Comparison of ENCODE assay signal across 13 mouse cellular contexts in the genomic region with DNA sequence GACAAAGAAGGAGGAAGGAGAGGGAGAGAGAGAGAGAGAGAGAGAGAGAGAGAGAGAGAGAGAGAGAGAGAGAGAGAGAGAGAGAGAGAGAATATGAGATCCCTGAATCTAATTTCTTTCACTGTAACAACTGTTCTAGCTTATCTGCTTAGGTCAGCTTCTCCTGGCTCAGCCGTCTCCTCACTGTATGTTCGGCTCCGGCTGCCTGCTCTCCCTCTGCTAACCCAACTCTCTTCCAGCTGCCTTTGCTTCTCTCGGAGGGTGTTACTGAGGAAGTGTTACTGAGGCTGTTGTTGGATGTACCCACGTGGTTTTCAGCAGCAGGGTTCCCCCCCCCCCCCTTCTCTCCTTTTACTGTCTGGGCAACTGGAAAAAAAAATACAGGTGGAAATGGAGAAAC. TPM values are rescaled to one million over a fixed set of nuclear protein-coding genes. Genes with fewer than 3 reads are reported as not detected.
A peak's percentile ranks its signal among the peaks of the same experiment; 100 is the strongest.
DNase-seq lines count a peak whose midpoint lies in the region; ATAC-seq and TF ChIP-seq lines count a peak whose summit lies in the region.
"Had no signal": no experiment of that assay in that cellular context is flagged by ENCODE, and none has a peak within 500 bp of the region (broad histone marks: within the 10 kb centered on the region; RNA-seq: fewer than 3 reads in every experiment).

No protein-coding gene starts in this region.

- H3K9me3 ChIP-seq in intestine, embryonic 15.5 days, result no peaks in the 10 kb centered on the region
- no peaks in the 10 kb centered on the region for H3K9me3 ChIP-seq in intestine, postnatal 0 days (ENCODE audit: control insufficient read depth)
- no peaks in the 10 kb centered on the region for H3K9me3 ChIP-seq in embryonic facial prominence, embryonic 14.5 days (ENCODE audit: control insufficient read depth, low read length)
- no peaks in the 10 kb centered on the region for H3K9me3 ChIP-seq in liver, embryonic 13.5 days (replicated peaks)
- H3K9me3 ChIP-seq in midbrain, embryonic 16.5 days (replicated peaks; ENCODE audit: control insufficient read depth, low read length, poor library complexity, severe bottlenecking), result no peaks in the 10 kb centered on the region
- H3K9me3 ChIP-seq: midbrain, embryonic 10.5 days had no signal

- H3K36me3 ChIP-seq in intestine, embryonic 15.5 days, result no peaks in the 10 kb centered on the region
- H3K36me3 ChIP-seq in intestine, postnatal 0 days (ENCODE audit: control insufficient read depth, insufficient read depth), result no peaks in the 10 kb centered on the region
- H3K36me3 ChIP-seq in embryonic facial prominence, embryonic 14.5 days (ENCODE audit: control insufficient read depth, insufficient read depth, low read length), result no peaks in the 10 kb centered on the region
- no peaks in the 10 kb centered on the region for H3K36me3 ChIP-seq in liver, embryonic 13.5 days
- H3K36me3 ChIP-seq in midbrain, embryonic 16.5 days (ENCODE audit: control insufficient read depth, insufficient read depth, low read length), result no peaks in the 10 kb centered on the region
- H3K36me3 ChIP-seq: midbrain, embryonic 10.5 days had no signal

- WGBS in intestine, embryonic 15.5 days, result 17% methylated on average over 5 of the region's 5 CpGs
- WGBS in intestine, postnatal 0 days, result 25% methylated on average over 5 of the region's 5 CpGs
- WGBS in embryonic facial prominence, embryonic 14.5 days, result 8% methylated on average over 5 of the region's 5 CpGs
- WGBS in liver, embryonic 13.5 days (ENCODE audit: insufficient replicate concordance), result under 1% methylated on average over 5 of the region's 5 CpGs
- WGBS in midbrain, embryonic 16.5 days, result 8% methylated on average over 5 of the region's 5 CpGs

- no peak for TF ChIP-seq CTCF in intestine, postnatal 0 days (IDR thresholded peaks at IDR 0.05; ENCODE audit: low read depth)
- TF ChIP-seq CTCF in brain, embryonic 14.5 days (IDR thresholded peaks at IDR 0.05; ENCODE audit: borderline replicate concordance, extremely low read depth, insufficient read depth, insufficient read length), result no peak

- peak; percentile 23 for DNase-seq in brain, embryonic 14.5 days (ENCODE audit: low read depth)
- peak; percentile 67 for DNase-seq in embryonic facial prominence, embryonic 14.5 days (ENCODE audit: low spot score)
- DNase-seq in liver, embryonic 13.5 days, result no peak
- DNase-seq in natural killer cell, adult 2 months (ENCODE audit: low spot score in 2 of 2), result no peak
- DNase-seq: cerebellum, adult 2 months; heart, postnatal 10 days; kidney, adult 18-20 months; spleen, adult 18-20 months; thymus, postnatal 36 days had no signal

- H3K4me2 ChIP-seq in intestine, embryonic 15.5 days (replicated peaks), result 0 out of 2 replicates have a peak overlapping the region, but pooled peaks have one; percentile 24
- H3K4me2 ChIP-seq in intestine, postnatal 0 days (replicated peaks; ENCODE audit: low read depth), result no peak overlapping the region
- peak overlapping the region; percentile 19 for H3K4me2 ChIP-seq in embryonic facial prominence, embryonic 14.5 days (ENCODE audit: low read depth, low read length)
- H3K4me2 ChIP-seq in liver, embryonic 13.5 days, result peak overlapping the region; percentile 38
- no peak overlapping the region for H3K4me2 ChIP-seq in midbrain, embryonic 16.5 days (ENCODE audit: low read length)

- no peaks in the 10 kb centered on the region for H3K27me3 ChIP-seq in intestine, embryonic 15.5 days (replicated peaks)
- H3K27me3 ChIP-seq in intestine, postnatal 0 days (replicated peaks; ENCODE audit: control insufficient read depth, insufficient read depth, low read length), result no peaks in the 10 kb centered on the region
- H3K27me3 ChIP-seq in embryonic facial prominence, embryonic 14.5 days (replicated peaks; ENCODE audit: control insufficient read depth, insufficient read depth, low read length), result no peaks in the 10 kb centered on the region; the same call in 1 of the 2 replicates
- peaks cover 3% of the 10 kb centered on the region; the same call in 1 of the 2 replicates for H3K27me3 ChIP-seq in liver, embryonic 13.5 days
- no peaks in the 10 kb centered on the region for H3K27me3 ChIP-seq in midbrain, embryonic 16.5 days (ENCODE audit: control insufficient read depth, insufficient read depth, low read depth, low read length)

- no peak overlapping the region for H3K4me3 ChIP-seq in intestine, embryonic 15.5 days (replicated peaks)
- no peak overlapping the region for H3K4me3 ChIP-seq in intestine, postnatal 0 days (ENCODE audit: low read depth, low read length)
- H3K4me3 ChIP-seq in embryonic facial prominence, embryonic 14.5 days (ENCODE audit: low read depth, low read length), result 0 out of 2 replicates have a peak overlapping the region, but pooled peaks have one; percentile 2
- no peak overlapping the region for H3K4me3 ChIP-seq in liver, embryonic 13.5 days (replicated peaks)
- no peak overlapping the region for H3K4me3 ChIP-seq in midbrain, embryonic 16.5 days (ENCODE audit: low read depth, low read length)
- H3K4me3 ChIP-seq: midbrain, embryonic 10.5 days had no signal

- peaks cover 13% of the 10 kb centered on the region for H3K4me1 ChIP-seq in intestine, embryonic 15.5 days (replicated peaks)
- no peaks in the 10 kb centered on the region; the same call in 1 of the 2 replicates for H3K4me1 ChIP-seq in intestine, postnatal 0 days (replicated peaks; ENCODE audit: control insufficient read depth, insufficient read depth, low read length)
- peaks cover 8% of the 10 kb centered on the region; the same call in 1 of the 2 replicates for H3K4me1 ChIP-seq in embryonic facial prominence, embryonic 14.5 days (ENCODE audit: control insufficient read depth, insufficient read depth, low read length)
- peaks cover 67% of the 10 kb centered on the region for H3K4me1 ChIP-seq in liver, embryonic 13.5 days (replicated peaks)
- H3K4me1 ChIP-seq in midbrain, embryonic 16.5 days (ENCODE audit: control insufficient read depth, insufficient read depth, low read length), result peaks cover 4% of the 10 kb centered on the region

- no peak for ATAC-seq in intestine, embryonic 15.5 days
- no peak for ATAC-seq in intestine, postnatal 0 days
- ATAC-seq in embryonic facial prominence, embryonic 14.5 days (ENCODE audit: low read depth), result peak; percentile 35; the same call in 1 of the 2 replicates
- peak; percentile 73 for ATAC-seq in liver, embryonic 13.5 days (ENCODE audit: low read depth)
- ATAC-seq in midbrain, embryonic 16.5 days, result no peak

- no peak for TF ChIP-seq POLR2A in brain, embryonic 14.5 days (IDR thresholded peaks at IDR 0.05; ENCODE audit: borderline replicate concordance, extremely low read depth, insufficient read depth, insufficient read length, poor library complexity, severe bottlenecking)

- H3K9ac ChIP-seq in intestine, embryonic 15.5 days, result no peak overlapping the region
- no peak overlapping the region for H3K9ac ChIP-seq in intestine, postnatal 0 days (ENCODE audit: low read depth, low read length)
- H3K9ac ChIP-seq in embryonic facial prominence, embryonic 14.5 days (ENCODE audit: low read depth, low read length), result no peak overlapping the region
- H3K9ac ChIP-seq in liver, embryonic 13.5 days, result peak overlapping the region; percentile 33; the same call in 1 of the 2 replicates
- H3K9ac ChIP-seq in midbrain, embryonic 16.5 days (ENCODE audit: low read depth, low read length), result no peak overlapping the region

- H3K27ac ChIP-seq in intestine, embryonic 15.5 days, result no peak overlapping the region
- H3K27ac ChIP-seq in intestine, postnatal 0 days (ENCODE audit: low read depth, low read length), result no peak overlapping the region
- H3K27ac ChIP-seq in embryonic facial prominence, embryonic 14.5 days (replicated peaks; ENCODE audit: low read depth, low read length), result peak overlapping the region; percentile 76
- peak overlapping the region; percentile 64 for H3K27ac ChIP-seq in liver, embryonic 13.5 days
- H3K27ac ChIP-seq in midbrain, embryonic 16.5 days (ENCODE audit: low read length), result no peak overlapping the region
- H3K27ac ChIP-seq: midbrain, embryonic 10.5 days had no signal

RNA-seq across cellular contexts. Expression of a gene that starts 6.1 kb away (rescaled TPM):
- 3.4 and 4.8 TPM in 2 replicates for polyA plus RNA-seq in intestine, embryonic 15.5 days (2015; fragmentation: Nextera tagmentation; extraction: Ambion mirVana)
- polyA plus RNA-seq in intestine, postnatal 0 days (2015; fragmentation: Nextera tagmentation; extraction: Ambion mirVana), result 7.1 and 8.4 TPM in 2 replicates
- polyA plus RNA-seq in brain, embryonic 14.5 days (2012; rRNA removed), result 1.1 TPM in 2 replicates
- polyA plus RNA-seq in embryonic facial prominence, embryonic 14.5 days (2014; fragmentation: Nextera tagmentation; extraction: Ambion mirVana), result 1.5 and 1.8 TPM in 2 replicates
- 5.3 and 5.8 TPM in 2 replicates for polyA plus RNA-seq in liver, embryonic 13.5 days (2015; fragmentation: Nextera tagmentation; extraction: Ambion mirVana)
- 1.1 and 2.0 TPM in 2 replicates for polyA plus RNA-seq in midbrain, embryonic 16.5 days (2015; fragmentation: Nextera tagmentation; extraction: Ambion mirVana)

RNA-seq across cellular contexts. Expression of a gene that starts 34.6 kb away (rescaled TPM):
- 36.3 and 45.5 TPM in 2 replicates for polyA plus RNA-seq in intestine, embryonic 15.5 days (2015; fragmentation: Nextera tagmentation; extraction: Ambion mirVana)
- 76.4 and 83.9 TPM in 2 replicates for polyA plus RNA-seq in intestine, postnatal 0 days (2015; fragmentation: Nextera tagmentation; extraction: Ambion mirVana)
- 35.8 and 38.2 TPM in 2 replicates for polyA plus RNA-seq in brain, embryonic 14.5 days (2012; rRNA removed)
- 13.9 and 15.4 TPM in 2 replicates for polyA plus RNA-seq in embryonic facial prominence, embryonic 14.5 days (2014; fragmentation: Nextera tagmentation; extraction: Ambion mirVana)
- 9.4 and 10.8 TPM in 2 replicates for polyA plus RNA-seq in liver, embryonic 13.5 days (2015; fragmentation: Nextera tagmentation; extraction: Ambion mirVana)
- polyA plus RNA-seq in midbrain, embryonic 16.5 days (2015; fragmentation: Nextera tagmentation; extraction: Ambion mirVana), result 24.6 and 25.4 TPM in 2 replicates

RNA-seq across cellular contexts. Expression of a gene that starts 35.0 kb away (rescaled TPM):
- 278 and 283 TPM in 2 replicates for polyA plus RNA-seq in intestine, embryonic 15.5 days (2015; fragmentation: Nextera tagmentation; extraction: Ambion mirVana)
- polyA plus RNA-seq in intestine, postnatal 0 days (2015; fragmentation: Nextera tagmentation; extraction: Ambion mirVana), result 97.9 and 100 TPM in 2 replicates
- 206 and 237 TPM in 2 replicates for polyA plus RNA-seq in brain, embryonic 14.5 days (2012; rRNA removed)
- 349 and 405 TPM in 2 replicates for polyA plus RNA-seq in embryonic facial prominence, embryonic 14.5 days (2014; fragmentation: Nextera tagmentation; extraction: Ambion mirVana)
- 156 and 177 TPM in 2 replicates for polyA plus RNA-seq in liver, embryonic 13.5 days (2015; fragmentation: Nextera tagmentation; extraction: Ambion mirVana)
- 218 and 234 TPM in 2 replicates for polyA plus RNA-seq in midbrain, embryonic 16.5 days (2015; fragmentation: Nextera tagmentation; extraction: Ambion mirVana)

RNA-seq across cellular contexts. Expression of a gene that starts 37.8 kb away (rescaled TPM):
- 0.39 and 0.61 TPM in 2 replicates for polyA plus RNA-seq in intestine, embryonic 15.5 days (2015; fragmentation: Nextera tagmentation; extraction: Ambion mirVana)
- polyA plus RNA-seq in intestine, postnatal 0 days (2015; fragmentation: Nextera tagmentation; extraction: Ambion mirVana), result 5.0 and 24.6 TPM in 2 replicates
- 0.07 TPM in 1 of 2 replicates, not detected in the other for polyA plus RNA-seq in brain, embryonic 14.5 days (2012; rRNA removed)
- polyA plus RNA-seq in embryonic facial prominence, embryonic 14.5 days (2014; fragmentation: Nextera tagmentation; extraction: Ambion mirVana), result 0.14 TPM in 1 of 2 replicates, not detected in the other
- not detected in 2 replicates for polyA plus RNA-seq in liver, embryonic 13.5 days (2015; fragmentation: Nextera tagmentation; extraction: Ambion mirVana)
- not detected in 2 replicates for polyA plus RNA-seq in midbrain, embryonic 16.5 days (2015; fragmentation: Nextera tagmentation; extraction: Ambion mirVana)
- polyA plus RNA-seq: cerebellum, adult 2 months; midbrain, embryonic 10.5 days had no signal

RNA-seq across cellular contexts. Expression of a gene that starts 48.5 kb away (rescaled TPM):
- 28.1 and 28.7 TPM in 2 replicates for polyA plus RNA-seq in intestine, embryonic 15.5 days (2015; fragmentation: Nextera tagmentation; extraction: Ambion mirVana)
- 31.3 and 32.2 TPM in 2 replicates for polyA plus RNA-seq in intestine, postnatal 0 days (2015; fragmentation: Nextera tagmentation; extraction: Ambion mirVana)
- polyA plus RNA-seq in brain, embryonic 14.5 days (2012; rRNA removed), result 28.5 and 29.0 TPM in 2 replicates
- 34.8 and 35.9 TPM in 2 replicates for polyA plus RNA-seq in embryonic facial prominence, embryonic 14.5 days (2014; fragmentation: Nextera tagmentation; extraction: Ambion mirVana)
- polyA plus RNA-seq in liver, embryonic 13.5 days (2015; fragmentation: Nextera tagmentation; extraction: Ambion mirVana), result 10.4 and 12.1 TPM in 2 replicates
- 28.6 and 31.2 TPM in 2 replicates for polyA plus RNA-seq in midbrain, embryonic 16.5 days (2015; fragmentation: Nextera tagmentation; extraction: Ambion mirVana)

Comparison
In these comparisons a context has a peak if more than half of its experiments do, and no peak if none do; other contexts are left out.
1. H3K4me2 ChIP-seq: peak in intestine, embryonic 15.5 days (single experiment), embryonic facial prominence, embryonic 14.5 days (single experiment) and liver, embryonic 13.5 days (single experiment); none in intestine, postnatal 0 days (single experiment) and midbrain, embryonic 16.5 days (single experiment).
2. ATAC-seq: peak in embryonic facial prominence, embryonic 14.5 days (single experiment) and liver, embryonic 13.5 days (single experiment); none in intestine, embryonic 15.5 days (single experiment), intestine, postnatal 0 days (single experiment) and midbrain, embryonic 16.5 days (single experiment).
3. H3K27ac ChIP-seq: peak in embryonic facial prominence, embryonic 14.5 days (single experiment) and liver, embryonic 13.5 days (single experiment); none in intestine, embryonic 15.5 days (single experiment), intestine, postnatal 0 days (single experiment) and midbrain, embryonic 16.5 days (single experiment).
4. DNase-seq: peak in brain, embryonic 14.5 days (single experiment) and embryonic facial prominence, embryonic 14.5 days (single experiment); none in liver, embryonic 13.5 days (single experiment) and natural killer cell, adult 2 months (0 of 2).